Mouse (Mus musculus) layer of hippocampus, postnatal 36 days (tissue): Measurements from ENCODE around the gene Zbtb21. TPM values are rescaled to one million over a fixed set of nuclear protein-coding genes. Genes with fewer than 3 reads are reported as not detected.

Source experiments
- total RNA-seq, 2 experiments: library from RNA; stranded (reverse); gene quantifications; 2 replicates each; pipeline ENCODE4 v1.2.3; 2021

Zbtb21 gene
- total RNA-seq, 2 experiments from 2014 or later = 26.4 to 27.0 TPM

Other genes starting within 250 kb of the Zbtb21 start
- gene Ripk4, start 198.8 kb downstream of the Zbtb21 start, total RNA-seq = under 1 TPM; 0.10 to 0.17 TPM
- 10 to 100 TPM; 26.9 to 29.1 TPM for gene Prdm15, start 110.8 kb downstream of the Zbtb21 start, total RNA-seq
- 10 to 100 TPM; 16.3 to 17.1 TPM for gene C2cd2, start within 50 bp of the Zbtb21 start, total RNA-seq
- gene B230307C23Rik, start 34.7 kb upstream of the Zbtb21 start, total RNA-seq = 10 to 100 TPM; 25.4 to 30.2 TPM
- gene A630089N07Rik, start 119.8 kb upstream of the Zbtb21 start, total RNA-seq = 1 to 10 TPM; 7.8 to 8.0 TPM